In the genomic region with DNA sequence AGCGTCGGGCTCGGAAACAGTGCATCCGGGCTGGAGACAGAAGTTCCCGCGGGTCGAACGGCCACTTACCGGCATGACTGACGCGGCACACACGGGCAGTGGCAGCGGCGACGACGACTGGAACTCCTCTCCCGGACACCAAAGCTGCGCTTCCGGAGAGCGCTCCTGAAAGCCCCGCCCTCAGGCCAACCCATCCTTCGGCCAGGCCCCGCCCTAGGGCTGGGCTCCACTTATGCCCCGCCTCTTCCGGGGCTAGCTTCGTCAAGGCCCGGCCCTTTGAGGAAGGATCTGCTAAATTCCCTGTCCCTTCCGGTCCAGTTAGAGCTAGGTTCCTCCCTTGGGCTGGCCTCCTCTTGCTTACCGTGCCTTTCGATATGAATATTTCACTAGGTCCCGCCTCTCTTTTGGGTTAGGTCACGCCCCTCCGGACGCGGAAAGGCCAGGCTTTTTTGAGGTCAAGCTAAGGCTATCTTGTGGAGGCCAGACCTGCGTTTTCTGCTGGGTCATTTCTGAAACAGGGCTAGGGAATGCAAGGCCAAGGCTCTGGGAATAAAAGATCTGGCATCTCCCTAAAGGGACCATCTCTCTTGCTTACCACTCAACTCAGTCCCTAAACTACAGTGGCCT, we compare ENCODE assay signal across 8 mouse cellular contexts. TPM values are rescaled to one million over a fixed set of nuclear protein-coding genes. Genes with fewer than 3 reads are reported as not detected.
DNase-seq lines count a peak whose midpoint lies in the region; ATAC-seq and TF ChIP-seq lines count a peak whose summit lies in the region.

A gene (minus strand): TSS at position 221 of the 627 bp plus-strand sequence.

- no peaks in the 10 kb centered on the region for H3K9me3 ChIP-seq in heart, embryonic 12.5 days (replicated peaks)
- no peaks in the 10 kb centered on the region for H3K9me3 ChIP-seq in kidney, postnatal 0 days (replicated peaks; ENCODE audit: low read length)
- no peaks in the 10 kb centered on the region for H3K9me3 ChIP-seq in liver, embryonic 11.5 days (ENCODE audit: control insufficient read depth, low read length)
- H3K9me3 ChIP-seq in stomach, embryonic 14.5 days (ENCODE audit: control insufficient read depth, low read depth, low read length) = no peaks in the 10 kb centered on the region

- peak within 1 kb of the TSS; percentile 97 for H3K4me2 ChIP-seq in heart, embryonic 12.5 days
- peak within 1 kb of the TSS; percentile 79 for H3K4me2 ChIP-seq in kidney, postnatal 0 days (ENCODE audit: low read length)
- H3K4me2 ChIP-seq in liver, embryonic 11.5 days = peak within 1 kb of the TSS; percentile 81
- peak within 1 kb of the TSS; percentile 63 for H3K4me2 ChIP-seq in stomach, embryonic 14.5 days (replicated peaks; ENCODE audit: low read depth, low read length)

- no peak for TF ChIP-seq CTCF in kidney, postnatal 0 days (IDR thresholded peaks at IDR 0.05; ENCODE audit: low read depth)

- H3K9ac ChIP-seq in heart, embryonic 12.5 days = peak within 1 kb of the TSS; percentile 81
- peak within 1 kb of the TSS; percentile 59 for H3K9ac ChIP-seq in kidney, postnatal 0 days (ENCODE audit: low read depth, low read length)
- H3K9ac ChIP-seq in liver, embryonic 11.5 days (ENCODE audit: low read depth, low read length) = peak within 1 kb of the TSS; percentile 75
- H3K9ac ChIP-seq in stomach, embryonic 14.5 days (replicated peaks; ENCODE audit: low read depth, low read length) = peak within 1 kb of the TSS; percentile 72

- H3K27ac ChIP-seq in heart, embryonic 12.5 days (ENCODE audit: poor library complexity, severe bottlenecking) = peak within 1 kb of the TSS; percentile 82
- H3K27ac ChIP-seq in kidney, postnatal 0 days = peak within 1 kb of the TSS; percentile 74
- peak within 1 kb of the TSS; percentile 87 for H3K27ac ChIP-seq in liver, embryonic 11.5 days (ENCODE audit: low read depth, low read length)
- H3K27ac ChIP-seq in stomach, embryonic 14.5 days (ENCODE audit: low read length) = peak within 1 kb of the TSS; percentile 66

- under 1% methylated on average over 36 of the region's 36 CpGs for WGBS in heart, embryonic 12.5 days
- under 1% methylated on average over 36 of the region's 36 CpGs for WGBS in kidney, postnatal 0 days
- under 1% methylated on average over 36 of the region's 36 CpGs for WGBS in liver, embryonic 11.5 days
- whole genome bisulfite sequencing in stomach, embryonic 14.5 days = under 1% methylated on average over 36 of the region's 36 CpGs

- peak within 1 kb of the TSS; percentile 88 for H3K4me3 ChIP-seq in heart, embryonic 12.5 days
- peak within 1 kb of the TSS; percentile 53 for H3K4me3 ChIP-seq in kidney, postnatal 0 days (replicated peaks; ENCODE audit: low read depth, low read length)
- H3K4me3 ChIP-seq in liver, embryonic 11.5 days (ENCODE audit: low read depth, low read length) = peak within 1 kb of the TSS; percentile 74
- peak within 1 kb of the TSS; percentile 78 for H3K4me3 ChIP-seq in stomach, embryonic 14.5 days (ENCODE audit: low read depth, low read length)

- no peaks in the 10 kb centered on the region for H3K27me3 ChIP-seq in heart, embryonic 12.5 days (replicated peaks)
- H3K27me3 ChIP-seq in kidney, postnatal 0 days (ENCODE audit: insufficient read depth, low read length) = no peaks in the 10 kb centered on the region
- H3K27me3 ChIP-seq in liver, embryonic 11.5 days (replicated peaks; ENCODE audit: control insufficient read depth, insufficient read depth, low read length) = no peaks in the 10 kb centered on the region
- H3K27me3 ChIP-seq in stomach, embryonic 14.5 days (ENCODE audit: control insufficient read depth, insufficient read depth, low read length) = no peaks in the 10 kb centered on the region

- ATAC-seq in erythroid progenitor cell, adult 5-6 weeks (replicated peaks; ENCODE audit: low FRiP score, poor library complexity, severe bottlenecking) = peak; percentile 97
- ATAC-seq in heart, embryonic 12.5 days (ENCODE audit: insufficient number of reproducible peaks, low FRiP score) = peak; percentile 98
- ATAC-seq in kidney, postnatal 0 days (replicated peaks; ENCODE audit: low FRiP score, low read depth) = peak; percentile 96
- peak; percentile 98 for ATAC-seq in liver, embryonic 11.5 days (replicated peaks; ENCODE audit: low FRiP score)
- peak; percentile 96 for ATAC-seq in stomach, embryonic 14.5 days (ENCODE audit: insufficient number of reproducible peaks, insufficient read depth, low FRiP score, low read depth)

- peak; percentile 93 for DNase-seq in CD4-positive helper T cell, adult 2 months (ENCODE audit: low read depth, low spot score)
- DNase-seq in brain, embryonic 18.5 days (ENCODE audit: low read depth, low spot score) = peak; percentile 91
- DNase-seq in kidney, postnatal 0 days (ENCODE audit: low spot score) = peak; percentile 99
- DNase-seq in liver, embryonic 11.5 days (ENCODE audit: low spot score) = peak; percentile 93
- DNase-seq in naive thymus-derived CD4-positive, alpha-beta T cell, adult 2 months (ENCODE audit: low read depth) = peak; percentile 92

- peaks cover 30% of the 10 kb centered on the region for H3K4me1 ChIP-seq in heart, embryonic 12.5 days (replicated peaks)
- H3K4me1 ChIP-seq in kidney, postnatal 0 days (replicated peaks; ENCODE audit: insufficient read depth, low read length) = peaks cover 18% of the 10 kb centered on the region; the same call in 1 of the 2 replicates
- H3K4me1 ChIP-seq in liver, embryonic 11.5 days (replicated peaks; ENCODE audit: control insufficient read depth, insufficient read depth, low read length) = peaks cover 28% of the 10 kb centered on the region
- H3K4me1 ChIP-seq in stomach, embryonic 14.5 days (ENCODE audit: control insufficient read depth, insufficient read depth, low read length) = peaks cover 12% of the 10 kb centered on the region

- H3K36me3 ChIP-seq in heart, embryonic 12.5 days = no peaks in the 10 kb centered on the region
- H3K36me3 ChIP-seq in kidney, postnatal 0 days (ENCODE audit: insufficient read depth, low read length) = no peaks in the 10 kb centered on the region
- no peaks in the 10 kb centered on the region; the same call in 1 of the 2 replicates for H3K36me3 ChIP-seq in liver, embryonic 11.5 days (ENCODE audit: control insufficient read depth, insufficient read depth, low read length)
- H3K36me3 ChIP-seq in stomach, embryonic 14.5 days (ENCODE audit: control insufficient read depth, insufficient read depth, low read length) = no peaks in the 10 kb centered on the region

RNA-seq across cellular contexts. Expression of the gene that starts here (rescaled TPM):
- 24.3 and 114 TPM in 2 replicates for total RNA-seq in erythroid progenitor cell, adult 5-6 weeks (2015; ENCODE audit: low replicate concordance)
- 18.5 TPM in 1 of 2 replicates, not detected in the other for total RNA-seq in erythroid progenitor cell, adult 5-6 weeks (2017; ENCODE audit: low replicate concordance)
- 253 and 258 TPM in 2 replicates for polyA plus RNA-seq in heart, embryonic 12.5 days (2016; fragmentation: Nextera tagmentation; extraction: Ambion mirVana)
- polyA plus RNA-seq in kidney, postnatal 0 days (2015; fragmentation: Nextera tagmentation; extraction: Ambion mirVana) = 495 and 517 TPM in 2 replicates
- polyA plus RNA-seq in liver, embryonic 11.5 days (2014; fragmentation: Nextera tagmentation; extraction: Ambion mirVana) = 243 and 270 TPM in 2 replicates
- 463 and 507 TPM in 2 replicates for polyA plus RNA-seq in stomach, embryonic 14.5 days (2014; fragmentation: Nextera tagmentation; extraction: Ambion mirVana)

Comparison
In these comparisons a context has a peak if more than half of its experiments do, and no peak if none do; other contexts are left out.
1. Peak in every context shown above with its lines: DNase-seq, ATAC-seq, H3K4me3 ChIP-seq and H3K27ac ChIP-seq.